Mouse (Mus musculus) cerebellum, adult 2 months (tissue): ENCODE data around the gene 4921509C19Rik.

Source experiments
- CTCF ChIP-seq: fragments of 200-500 bp; IDR thresholded peaks from 2 replicates; pipeline ENCODE4 v1.5.1; 2011; ENCODE audit warnings: low read depth, mild to moderate bottlenecking, control low read depth, low read length, moderate library complexity, borderline replicate concordance; ENCODE audit not compliant: insufficient read depth
- POLR2A ChIP-seq: fragments of 200-500 bp; IDR thresholded peaks from 2 replicates; pipeline ENCODE4 v1.6.1; 2011; ENCODE audit warnings: low read length, control low read depth, borderline replicate concordance; ENCODE audit not compliant: insufficient read depth

GRCm38 (mm10) chr2:151498358-151498757 is 22.4 kb upstream of the 4921509C19Rik start:
- TF ChIP-seq POLR2A = no peak
- TF ChIP-seq CTCF = no peak
